Mouse (Mus musculus): ENCODE measurements around the gene Celf2.
"Not testable (repeated sequence)": the region's sequence is repeated elsewhere in the genome, so short reads cannot be mapped to it uniquely, and the experiment has no call there.

Gene Celf2

GRCm38 (mm10) chr2:7267166-7267565 is 242.2 kb downstream of the Celf2 start:
- DNase-seq (ENCODE audit: low spot score in 2 of 2) = no peak

GRCm38 (mm10) chr2:7262668-7263067 is 246.7 kb downstream of the Celf2 start:
- DNase-seq (ENCODE audit: low spot score in 2 of 2) = not testable (repeated sequence)

DNA sequence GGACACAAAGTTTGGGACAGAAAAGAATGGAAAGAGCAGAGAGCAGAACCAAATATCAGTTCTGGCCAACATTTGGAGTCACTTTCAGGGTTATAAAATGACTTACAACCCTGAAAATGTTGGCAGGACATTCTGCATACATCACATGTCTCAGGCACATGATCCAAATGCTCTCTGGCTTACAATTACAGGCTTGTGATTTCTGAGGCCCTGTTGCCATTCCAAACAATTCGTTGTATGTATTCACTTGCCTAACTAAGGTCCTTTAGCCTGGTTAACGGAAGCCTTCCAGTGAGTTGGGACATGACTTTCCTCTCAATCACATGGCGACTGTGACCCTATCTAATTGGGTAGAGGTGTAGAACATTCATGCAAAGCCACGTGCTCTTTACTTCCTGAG is 249.2 kb downstream of the Celf2 start:
- no peak for DNase-seq (ENCODE audit: low spot score in 2 of 2)

- DNase-seq (ENCODE audit: low spot score in 2 of 2) = no peak
These were observed 249.7 kb downstream of the Celf2 start for GRCm38 (mm10) chr2:7259616-7260015.

DNA sequence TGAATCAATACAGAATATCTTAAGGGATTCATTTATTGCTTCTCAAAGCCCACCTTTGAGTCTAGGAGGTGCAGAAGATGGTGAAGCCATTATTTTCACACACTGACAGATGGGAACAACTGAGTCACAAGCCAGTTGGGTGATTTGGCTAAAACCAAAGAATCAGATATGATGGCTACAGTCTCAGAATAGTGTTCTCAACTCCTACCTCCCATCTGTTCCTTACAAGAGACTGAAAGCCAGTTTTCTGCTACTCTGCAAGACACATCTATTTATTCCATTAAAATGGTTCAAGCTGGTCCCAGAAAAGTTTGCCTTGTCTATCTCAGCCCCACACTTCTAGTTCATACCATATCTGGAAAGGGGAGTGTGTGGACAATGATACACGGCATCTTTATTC is 253.3 kb downstream of the Celf2 start:
- DNase-seq (ENCODE audit: low spot score in 2 of 2) = peak; percentile 30 to 74

GRCm38 (mm10) chr2:7255386-7255785 is 254.0 kb downstream of the Celf2 start:
- no peak for DNase-seq (ENCODE audit: low spot score in 2 of 2)

GRCm38 (mm10) chr2:7250314-7250713 is 259.0 kb downstream of the Celf2 start:
- no peak for DNase-seq (ENCODE audit: low spot score in 2 of 2)

DNA sequence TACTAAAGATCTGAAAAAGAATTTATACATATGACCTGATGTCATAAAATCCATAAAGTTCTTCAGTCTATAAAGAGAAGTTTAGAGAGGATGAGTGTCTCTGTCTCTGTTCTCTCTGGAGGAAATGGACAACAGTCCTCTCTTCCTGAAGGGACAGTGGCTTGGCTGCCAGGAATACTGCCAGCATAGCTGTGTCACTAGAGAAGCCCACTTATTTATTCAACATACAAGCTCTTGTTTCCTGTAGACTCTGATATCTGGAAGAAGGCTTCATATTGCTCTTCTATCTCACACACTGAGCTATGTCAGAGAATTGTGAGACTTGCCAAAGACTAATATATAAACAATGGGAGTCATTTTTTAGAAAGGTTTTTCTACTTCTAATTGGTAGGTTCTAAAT is 260.4 kb downstream of the Celf2 start:
- no peak for DNase-seq (ENCODE audit: low spot score in 2 of 2)

- DNase-seq (ENCODE audit: low spot score in 2 of 2) = no peak
These were observed 263.2 kb downstream of the Celf2 start for GRCm38 (mm10) chr2:7245958-7246774.

- no peak for DNase-seq (ENCODE audit: low spot score in 2 of 2)
These were observed 267.2 kb downstream of the Celf2 start for GRCm38 (mm10) chr2:7242139-7242538.

DNA sequence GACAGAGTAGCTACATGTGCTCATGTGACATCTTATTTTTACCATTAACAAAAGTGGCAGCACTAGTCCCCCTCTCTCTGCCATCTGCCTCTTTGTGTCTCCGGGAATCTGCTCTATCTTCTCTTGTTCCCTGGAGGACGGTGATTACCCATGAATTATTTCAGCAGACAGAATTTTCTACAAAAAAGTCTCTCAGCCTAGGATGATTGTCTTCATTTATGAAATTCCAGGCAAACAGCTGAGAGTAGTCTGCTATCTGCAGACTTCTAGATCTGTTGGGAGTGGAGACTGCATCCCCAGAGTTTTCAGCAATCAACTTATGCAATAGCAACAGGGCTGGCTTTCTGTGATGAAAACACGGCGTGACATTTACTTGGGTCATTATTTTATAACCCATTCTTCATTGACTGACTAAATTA is 267.8 kb downstream of the Celf2 start:
- no peak for DNase-seq (ENCODE audit: low spot score in 2 of 2)

- no peak for DNase-seq (ENCODE audit: low spot score in 2 of 2)
These were observed 272.1 kb downstream of the Celf2 start for GRCm38 (mm10) chr2:7237283-7237682.

DNA sequence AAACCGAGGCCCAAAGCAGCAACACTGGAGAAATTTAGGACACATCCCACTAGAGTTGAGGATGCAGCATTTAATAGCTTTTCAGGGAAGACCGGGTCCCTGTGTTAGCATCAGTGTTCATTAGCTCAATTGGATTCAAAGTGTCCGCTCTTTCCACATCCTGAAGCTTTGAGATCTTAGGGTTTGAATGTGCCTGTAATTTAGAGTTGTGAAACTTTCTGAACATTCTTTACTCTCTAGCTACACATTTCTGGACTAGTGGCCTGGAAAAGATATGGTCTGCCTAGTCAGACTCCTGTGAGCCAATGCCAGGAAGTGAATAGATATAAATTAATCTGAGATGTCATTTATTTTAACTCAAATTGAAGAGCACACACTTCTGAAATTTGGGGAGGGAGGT is 272.9 kb downstream of the Celf2 start:
- DNase-seq (ENCODE audit: low spot score in 2 of 2) = no peak

- DNase-seq (ENCODE audit: low spot score in 2 of 2) = no peak
These were observed 274.2 kb downstream of the Celf2 start for GRCm38 (mm10) chr2:7235059-7235741.

GRCm38 (mm10) chr2:7234587-7234986 is 274.8 kb downstream of the Celf2 start:
- peak; percentile 38 to 58 for DNase-seq (ENCODE audit: low spot score in 2 of 2)

- DNase-seq (ENCODE audit: low spot score in 2 of 2) = no peak
These were observed 276.0 kb downstream of the Celf2 start for GRCm38 (mm10) chr2:7233411-7233810.

- peak in 1 of 2 experiments; percentile 30 for DNase-seq (ENCODE audit: low spot score in 2 of 2)
These were observed 282.6 kb downstream of the Celf2 start for GRCm38 (mm10) chr2:7226785-7227184.

DNA sequence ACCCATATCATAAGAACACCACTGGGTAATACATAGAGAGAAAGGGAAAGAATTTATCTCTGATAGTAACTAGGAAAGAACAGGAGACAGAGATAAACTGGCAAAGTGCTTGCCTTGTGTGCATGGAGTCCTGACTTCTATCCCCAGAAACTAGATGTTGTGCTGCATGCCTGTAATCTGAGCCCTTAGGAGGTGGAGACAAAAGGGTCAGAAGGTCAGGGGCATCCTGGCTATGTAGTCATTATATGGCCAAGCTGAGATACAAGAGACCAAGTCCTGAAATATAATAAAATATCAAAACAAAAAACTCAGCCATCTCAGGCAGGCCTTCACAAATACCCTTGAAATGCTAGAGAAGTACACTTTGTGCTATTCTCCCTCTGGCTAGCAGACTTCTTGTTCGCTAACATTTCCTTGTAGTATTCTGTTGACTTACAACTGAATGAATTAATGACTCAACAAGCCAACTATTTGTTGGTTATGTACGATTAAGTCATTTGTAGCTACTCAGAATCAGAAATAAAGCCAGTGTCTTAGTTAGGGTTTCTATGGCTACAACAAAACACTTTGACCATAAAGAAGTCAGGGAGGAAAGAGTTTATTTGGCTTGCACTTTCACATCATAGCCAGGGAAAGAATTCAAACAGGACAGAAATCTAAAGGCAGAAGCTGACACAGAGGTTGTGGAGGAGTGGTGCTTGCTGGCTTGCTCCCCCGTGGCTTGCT is 284.9 kb downstream of the Celf2 start:
- DNase-seq (ENCODE audit: low spot score in 2 of 2) = no peak

DNA sequence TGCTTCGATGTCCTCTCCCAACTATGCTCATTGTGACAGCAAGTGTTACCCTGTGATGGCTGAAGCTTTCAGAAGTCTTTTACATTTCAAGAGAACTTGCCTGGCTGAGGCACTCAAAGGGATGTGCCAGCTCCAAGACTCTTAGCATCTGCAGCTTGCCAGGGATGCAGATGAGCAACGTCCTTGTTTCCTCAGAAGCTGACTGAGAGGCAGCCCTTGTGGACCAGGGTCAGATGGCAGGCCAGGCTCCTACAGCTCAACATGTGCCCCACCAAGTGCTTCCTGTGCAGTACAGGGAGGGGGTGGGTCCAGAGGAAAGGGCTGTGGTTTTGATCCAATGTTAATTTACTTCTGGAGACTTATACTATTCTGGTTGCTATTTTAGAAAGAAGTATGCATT is 285.8 kb downstream of the Celf2 start:
- no peak for DNase-seq (ENCODE audit: low spot score in 2 of 2)

DNA sequence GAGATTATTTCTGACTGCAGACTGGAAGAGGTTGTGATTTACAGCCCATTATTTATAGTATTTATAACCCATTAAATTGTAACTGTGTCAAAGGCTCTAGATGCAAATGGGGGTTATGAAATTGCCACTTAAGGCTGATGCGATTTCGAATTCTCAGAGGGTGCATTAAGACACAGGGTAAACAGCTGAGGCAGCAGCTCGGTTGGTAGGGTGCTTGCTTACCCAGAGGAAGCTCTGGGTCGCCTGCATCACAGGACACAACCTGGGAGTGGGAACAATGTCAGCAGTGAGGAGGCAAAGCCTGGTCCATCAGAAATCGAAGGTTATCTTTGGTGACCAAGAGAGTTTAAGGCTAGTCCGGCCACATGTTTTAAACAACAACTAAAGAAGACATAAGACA is 286.5 kb downstream of the Celf2 start:
- DNase-seq (ENCODE audit: low spot score in 2 of 2) = no peak

GRCm38 (mm10) chr2:7221856-7222255 is 287.5 kb downstream of the Celf2 start:
- DNase-seq (ENCODE audit: low spot score in 2 of 2) = no peak

DNA sequence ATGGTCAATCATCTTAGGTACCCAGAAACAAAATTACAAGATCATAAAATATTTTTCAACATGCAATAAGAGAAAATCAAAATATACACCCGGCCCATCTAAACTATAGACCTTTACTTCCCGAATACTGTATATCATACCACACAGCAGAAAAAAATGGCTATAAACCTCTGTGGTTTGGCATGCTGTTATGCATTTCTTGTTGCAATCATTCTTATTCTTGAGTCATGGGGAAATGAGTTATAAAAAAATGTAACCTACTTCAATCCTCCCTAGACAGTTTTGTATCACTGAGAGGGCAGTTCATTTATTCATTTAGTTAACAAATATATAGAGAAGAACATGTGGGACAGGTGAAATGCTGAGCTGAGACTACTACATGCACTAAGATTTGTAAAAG is 291.3 kb downstream of the Celf2 start:
- DNase-seq (ENCODE audit: low spot score in 2 of 2) = no peak
